Mouse (Mus musculus) kidney, adult 9 months (tissue): Measurements from ENCODE around the gene Stk17b.
"Not testable (repeated sequence)": the region's sequence is repeated elsewhere in the genome, so short reads cannot be mapped to it uniquely, and the experiment has no call there.

Experiments
- DNase-seq: peaks from one replicate; pipeline ENCODE4 v3.0.0; 2022

Stk17b gene

DNA sequence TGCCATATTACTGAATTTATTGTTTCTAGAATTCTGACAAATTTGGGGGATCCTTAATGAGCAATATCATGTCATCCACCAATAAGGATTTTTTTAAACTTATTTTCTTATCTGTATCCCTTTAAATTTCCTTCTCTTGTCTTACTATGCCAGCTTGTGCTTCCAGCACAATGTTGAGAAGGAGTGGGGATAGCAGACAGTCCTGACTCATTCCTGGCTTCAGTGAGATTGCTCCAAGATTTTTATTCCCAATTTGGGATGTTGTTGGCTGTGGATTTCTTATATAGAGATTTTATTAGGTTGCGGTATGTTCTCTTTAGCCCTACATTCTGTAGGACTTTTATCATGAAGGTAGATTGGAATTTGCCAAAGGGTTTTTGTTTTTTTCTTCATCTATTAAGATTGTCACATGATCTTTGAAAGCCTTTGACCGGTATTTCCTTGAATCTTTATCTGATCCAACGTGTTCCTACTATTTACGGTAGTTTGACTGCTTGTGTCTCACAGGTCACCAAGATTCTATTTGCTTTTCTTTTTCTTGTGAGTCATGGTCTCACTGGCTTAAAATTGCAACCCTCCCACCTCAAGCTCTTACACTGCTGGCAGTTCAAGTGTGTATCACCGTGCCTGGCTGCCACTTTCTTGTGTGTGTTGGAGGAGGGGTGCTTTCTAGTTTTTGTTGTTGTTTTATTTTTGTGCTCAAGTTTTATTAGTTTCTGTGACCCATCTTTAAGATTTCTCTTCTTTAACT, 64.2 kb downstream of the Stk17b start:
- DNase-seq, result no peak

GRCm38 (mm10) chr1:53715966-53716515, 69.0 kb downstream of the Stk17b start:
- DNase-seq, result peak; percentile 31

GRCm38 (mm10) chr1:53715446-53715845, 69.6 kb downstream of the Stk17b start:
- DNase-seq, result peak; percentile 87

DNA sequence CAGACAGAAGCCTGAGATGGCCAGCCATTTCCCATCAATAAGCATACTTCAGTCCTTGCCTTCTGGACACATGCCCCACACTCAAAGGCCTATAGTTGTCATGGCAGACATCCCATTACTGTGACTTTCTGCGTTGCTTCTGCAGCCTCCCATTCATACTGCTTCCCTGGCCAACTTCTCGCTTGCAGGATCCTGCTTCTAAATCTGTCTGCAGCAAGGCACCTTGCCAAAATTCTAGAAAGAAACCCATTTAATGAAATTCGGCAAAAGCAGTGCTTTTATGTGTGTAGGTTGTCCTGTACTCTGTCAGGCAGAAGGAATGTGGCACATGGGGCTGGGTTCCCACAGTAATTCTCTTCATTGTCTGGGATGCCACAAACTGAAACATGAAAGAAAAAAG, 71.6 kb downstream of the Stk17b start:
- not testable (repeated sequence) for DNase-seq

GRCm38 (mm10) chr1:53711069-53711468, 74.0 kb downstream of the Stk17b start:
- no peak for DNase-seq

- DNase-seq, result not testable (repeated sequence)
These were observed 75.4 kb downstream of the Stk17b start for GRCm38 (mm10) chr1:53709602-53710001.

DNA sequence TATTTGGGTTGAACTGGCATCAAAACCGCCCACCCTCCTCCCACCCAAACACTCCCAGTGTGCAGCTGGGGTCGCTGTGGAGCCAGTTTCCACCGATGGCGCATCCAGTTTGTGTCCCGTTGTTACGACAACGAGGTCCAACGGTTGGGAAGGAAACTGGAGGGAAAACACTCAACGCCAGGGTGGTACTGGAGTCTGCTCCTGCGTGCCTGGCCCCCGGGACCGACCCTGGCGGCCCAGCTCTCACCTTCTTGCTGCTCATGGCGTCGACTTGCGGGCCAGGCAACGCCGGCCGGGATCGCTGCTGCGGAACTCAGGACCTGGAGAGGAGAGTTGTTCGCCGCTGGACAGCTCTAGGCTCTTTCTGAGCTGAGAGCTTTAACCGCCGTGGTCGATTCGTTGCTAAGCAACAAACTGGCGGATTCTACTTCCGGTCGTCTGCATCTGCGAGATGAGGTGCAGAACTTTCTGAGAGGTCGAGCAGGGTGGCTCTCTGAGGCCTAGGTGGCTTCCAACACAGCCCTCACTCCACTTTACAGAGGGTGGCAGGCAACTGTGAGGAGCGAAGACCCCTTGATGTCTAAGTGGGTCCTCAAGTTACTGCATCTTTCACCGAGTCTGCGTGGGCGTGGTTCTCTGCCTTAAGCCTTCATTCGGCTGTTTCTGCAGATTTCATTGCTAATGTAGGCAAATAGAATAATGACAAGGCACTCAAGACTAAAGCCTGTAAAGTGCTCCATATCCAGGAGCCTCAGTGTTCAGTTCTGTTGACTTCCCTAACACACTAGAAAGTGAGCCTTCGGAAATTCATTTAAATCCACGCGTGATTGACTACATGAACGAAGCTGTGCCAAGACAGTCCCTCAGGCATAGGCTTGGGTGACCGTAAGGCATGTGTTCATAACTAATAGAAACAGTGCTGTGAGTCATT, 78.3 kb downstream of the Stk17b start, which contains the start of gene Dnah7a:
Gene Dnah7a (minus strand): TSS at position 354 of the 931 bp plus-strand sequence.
- DNase-seq, result no peak
